Mouse (Mus musculus) liver, embryonic 14.5 days (tissue): Measurements from ENCODE around the gene Olfr112.
"Not testable (repeated sequence)": the region's sequence is repeated elsewhere in the genome, so short reads cannot be mapped to it uniquely, and the experiment has no call there.

Experiments
- CTCF ChIP-seq: IDR thresholded peaks from 2 replicates; pipeline ENCODE4 v1.5.1; 2016; ENCODE audit warnings: antibody characterized with exemption, low read depth, control low read depth
- EP300 ChIP-seq: IDR thresholded peaks from 2 replicates; pipeline ENCODE4 v1.6.1; 2016; ENCODE audit warnings: antibody characterized with exemption, low read depth

GRCm38 (mm10) chr17:37524612-37525011 lies 44.6 kb downstream of the Olfr112 start:
- TF ChIP-seq EP300, CTCF: not testable (repeated sequence)
